Mouse (Mus musculus) heart, embryonic 16.5 days (tissue): ENCODE measurements around the gene Gm45261. TPM values are rescaled to one million over a fixed set of nuclear protein-coding genes. Genes with fewer than 3 reads are reported as not detected.

ENCODE experiments used
- ATAC-seq: fragments of 200-750 bp; cut with Nextera tagmentation; replicated peaks from 2 replicates; pipeline ENCODE4 v1.8.0; 2017; ENCODE audit warnings: moderate number of reproducible peaks; ENCODE audit not compliant: insufficient read depth, low FRiP score; ENCODE audit errors: extremely low read depth
- H3K27ac ChIP-seq: fragments of 300-500 bp; sonication (generic); 2 replicates; pipeline ENCODE4 v1.5.1; 2014; ENCODE audit warnings: mild to moderate bottlenecking, low read length, control low read depth, moderate library complexity
- H3K27me3 ChIP-seq: fragments of 300-500 bp; sonication (generic); 2 replicates; pipeline ENCODE4 v1.6.1; 2014; ENCODE audit warnings: low read length, mixed read lengths; ENCODE audit not compliant: control insufficient read depth, insufficient read depth
- H3K36me3 ChIP-seq: fragments of 300-500 bp; sonication (generic); 2 replicates; pipeline ENCODE4 v1.6.1; 2014; ENCODE audit not compliant: control insufficient read depth, insufficient read depth
- H3K4me1 ChIP-seq: fragments of 300-500 bp; sonication (generic); 2 replicates; pipeline ENCODE4 v1.6.1; 2014; ENCODE audit warnings: low read length, mixed read lengths; ENCODE audit not compliant: control insufficient read depth, insufficient read depth
- H3K4me2 ChIP-seq: fragments of 300-500 bp; sonication (generic); 2 replicates; pipeline ENCODE4 v1.6.1; 2014; ENCODE audit warnings: low read depth, mild to moderate bottlenecking, control low read depth, low read length
- H3K4me3 ChIP-seq: fragments of 300-500 bp; sonication (generic); 2 replicates; pipeline ENCODE4 v1.5.1; 2014; ENCODE audit warnings: mild to moderate bottlenecking, control low read depth, low read length
- H3K9ac ChIP-seq: fragments of 300-500 bp; sonication (generic); 2 replicates; pipeline ENCODE4 v1.6.1; 2014; ENCODE audit warnings: low read length, control low read depth
- H3K9me3 ChIP-seq: fragments of 300-500 bp; sonication (generic); replicated peaks from 2 replicates; pipeline ENCODE4 v1.6.1; 2016; ENCODE audit warnings: low read length; ENCODE audit not compliant: control insufficient read depth
- WGBS: fragments of 180-500 bp; shearing (Covaris S2); extraction: QIAGEN DNeasy Blood & Tissue Kit; methylation state at CpG from one replicate; pipeline ENCODE4 v1.1.7; 2014; 5-methylcytosine and 5-hydroxymethylcytosine counted together
- polyA plus RNA-seq: library from polyadenylated mRNA; unstranded; fragments of >200 nt; fragmentation: Nextera tagmentation; extraction: Ambion mirVana; gene quantifications from 2 replicates; pipeline ENCODE4 v1.2.1, GENCODE M21; 2015

Gene Gm45261
- polyA plus RNA-seq, 1 experiment from 2014 or later: not detected

GRCm38 (mm10) chr1:80401961-80402360, 59.3 kb downstream of the Gm45261 start:
- Histone ChIP-seq H3K4me1 (no peaks in the 10 kb centered on the region), H3K4me2 (no peak overlapping the region), H3K9ac (no peak overlapping the region), H3K27ac (no peak overlapping the region), H3K36me3 (no peaks in the 10 kb centered on the region), H3K27me3 (no peaks in the 10 kb centered on the region), H3K4me3 (no peak overlapping the region), H3K9me3 (no peaks in the 10 kb centered on the region)
- ATAC-seq: no peak
- 83% methylated on average over 1 of the region's 1 CpGs for WGBS

Other genes starting within 250 kb of the Gm45261 start
- 1.2 and 1.7 TPM in 2 replicates for gene Fam124b, start 243.0 kb downstream of the Gm45261 start, polyA plus RNA-seq
- 21.3 and 26.0 TPM in 2 replicates for gene Cul3, start 121.0 kb downstream of the Gm45261 start, polyA plus RNA-seq